ENCODE assay signal across 17 mouse cellular contexts in genomic region chr5:113559627-113560026, GRCm38 (mm10).
DNase-seq lines count a peak whose midpoint lies in the region; ATAC-seq and TF ChIP-seq lines count a peak whose summit lies in the region.
"Had no signal": no experiment of that assay in that cellular context is flagged by ENCODE, and none has a peak within 500 bp of the region (broad histone marks: within the 10 kb centered on the region; RNA-seq: fewer than 3 reads in every experiment).

No protein-coding gene starts in this region.

- WGBS in cerebellum, adult 2 months = 9% methylated on average over 5 of the region's 5 CpGs
- 67% methylated on average over 5 of the region's 5 CpGs for WGBS in small intestine, adult 2 months
- WGBS in forebrain, embryonic 11.5 days = 81% methylated on average over 5 of the region's 5 CpGs

- peaks cover 88% of the 10 kb centered on the region for H3K4me1 ChIP-seq in cerebellum, adult 2 months (ENCODE audit: control insufficient read depth, insufficient read depth, low read length)
- no peaks in the 10 kb centered on the region for H3K4me1 ChIP-seq in small intestine, adult 2 months (ENCODE audit: control insufficient read depth, insufficient read depth, insufficient read length, low read length)
- H3K4me1 ChIP-seq in forebrain, embryonic 11.5 days (replicated peaks; ENCODE audit: control insufficient read depth, insufficient read depth, low read length) = no peaks in the 10 kb centered on the region
- H3K4me1 ChIP-seq: limb, embryonic 15.5 days had no signal

- H3K36me3 ChIP-seq in small intestine, adult 2 months (ENCODE audit: control insufficient read depth, insufficient read depth, low read length) = no peaks in the 10 kb centered on the region
- H3K36me3 ChIP-seq in forebrain, embryonic 11.5 days (ENCODE audit: control insufficient read depth, insufficient read depth, low read length) = no peaks in the 10 kb centered on the region
- H3K36me3 ChIP-seq: heart, embryonic 13.5 days had no signal

- H3K27ac ChIP-seq in cerebellum, adult 2 months (ENCODE audit: insufficient read depth, low read length) = peak overlapping the region; percentile 0; the same call in 1 of the 2 replicates
- H3K27ac ChIP-seq in small intestine, adult 2 months (ENCODE audit: insufficient read depth, low read depth, low read length) = peak overlapping the region; percentile 75
- H3K27ac ChIP-seq in forebrain, embryonic 11.5 days (ENCODE audit: low read depth, low read length) = no peak overlapping the region
- H3K27ac ChIP-seq: heart, embryonic 13.5 days; limb, embryonic 15.5 days; midbrain, embryonic 10.5 days had no signal

- no peak for DNase-seq in cerebellum, adult 2 months
- no peak for DNase-seq in cerebellum, adult 9-11 months
- DNase-seq in kidney, postnatal 36 days = peak; percentile 7 to 25
- DNase-seq in kidney, adult 18-20 months = no peak
- peak; percentile 16 for DNase-seq in NIH3T3 (ENCODE audit: low read depth)
- no peak for DNase-seq in forebrain, embryonic 11.5 days (ENCODE audit: low spot score)
- DNase-seq in testis, postnatal 10 days (ENCODE audit: low spot score) = no peak
- DNase-seq: B cell, adult 2 months; cerebellum, postnatal 14 days; gastrocnemius, postnatal 14 days; layer of hippocampus, adult 9-11 months; thymus, postnatal 36 days had no signal

- no peak overlapping the region for H3K4me3 ChIP-seq in cerebellum, adult 2 months (replicated peaks; ENCODE audit: insufficient read depth, low read depth, low read length)
- no peak overlapping the region for H3K4me3 ChIP-seq in small intestine, adult 2 months (ENCODE audit: low read depth, low read length)
- no peak overlapping the region for H3K4me3 ChIP-seq in forebrain, embryonic 11.5 days (ENCODE audit: low read depth, low read length)
- H3K4me3 ChIP-seq: erythroblast, embryonic 14.5 days; heart, embryonic 13.5 days; limb, embryonic 15.5 days; midbrain, embryonic 10.5 days had no signal

- no peak overlapping the region for H3K4me2 ChIP-seq in forebrain, embryonic 11.5 days (ENCODE audit: low read depth, low read length, severe bottlenecking)
- H3K4me2 ChIP-seq: heart, embryonic 13.5 days; limb, embryonic 15.5 days had no signal

- no peak for TF ChIP-seq CTCF in cerebellum, adult 2 months (IDR thresholded peaks at IDR 0.05; ENCODE audit: borderline replicate concordance, insufficient read depth, low read depth, low read length)
- no peak for TF ChIP-seq CTCF in small intestine, adult 2 months (IDR thresholded peaks at IDR 0.05; ENCODE audit: extremely low read depth, insufficient read length, insufficient replicate concordance, low read depth, low read length)

- no peak overlapping the region for H3K9ac ChIP-seq in forebrain, embryonic 11.5 days (ENCODE audit: low read length)
- H3K9ac ChIP-seq: heart, embryonic 13.5 days; limb, embryonic 15.5 days had no signal

- no peak for ATAC-seq in forebrain, embryonic 11.5 days (replicated peaks; ENCODE audit: low FRiP score)

- TF ChIP-seq POLR2A in cerebellum, adult 2 months (IDR thresholded peaks at IDR 0.05; ENCODE audit: borderline replicate concordance, insufficient read depth, low read length) = no peak
- no peak for TF ChIP-seq POLR2A in small intestine, adult 2 months (IDR thresholded peaks at IDR 0.05; ENCODE audit: low read depth, low read length)

- no peaks in the 10 kb centered on the region for H3K27me3 ChIP-seq in cerebellum, adult 2 months (ENCODE audit: control insufficient read depth, insufficient read depth, low read length)
- H3K27me3 ChIP-seq in small intestine, adult 2 months (ENCODE audit: control insufficient read depth, insufficient read depth, low read length) = no peaks in the 10 kb centered on the region
- no peaks in the 10 kb centered on the region; the same call in 1 of the 2 replicates for H3K27me3 ChIP-seq in forebrain, embryonic 11.5 days (ENCODE audit: control insufficient read depth, insufficient read depth, low read length)

- no peaks in the 10 kb centered on the region for H3K9me3 ChIP-seq in forebrain, embryonic 11.5 days (ENCODE audit: control insufficient read depth, low read length)
- H3K9me3 ChIP-seq: heart, embryonic 13.5 days; limb, embryonic 15.5 days; midbrain, embryonic 10.5 days had no signal

Comparison
In these comparisons a context has a peak if more than half of its experiments do, and no peak if none do; other contexts are left out.
1. DNase-seq: peak in kidney, postnatal 36 days (2 of 2) and NIH3T3 (single experiment); none in cerebellum, adult 2 months (0 of 2), cerebellum, adult 9-11 months (single experiment), kidney, adult 18-20 months (single experiment), forebrain, embryonic 11.5 days (single experiment) and testis, postnatal 10 days (single experiment).